Comparison of ENCODE assay signal across 13 mouse cellular contexts in the genomic region with DNA sequence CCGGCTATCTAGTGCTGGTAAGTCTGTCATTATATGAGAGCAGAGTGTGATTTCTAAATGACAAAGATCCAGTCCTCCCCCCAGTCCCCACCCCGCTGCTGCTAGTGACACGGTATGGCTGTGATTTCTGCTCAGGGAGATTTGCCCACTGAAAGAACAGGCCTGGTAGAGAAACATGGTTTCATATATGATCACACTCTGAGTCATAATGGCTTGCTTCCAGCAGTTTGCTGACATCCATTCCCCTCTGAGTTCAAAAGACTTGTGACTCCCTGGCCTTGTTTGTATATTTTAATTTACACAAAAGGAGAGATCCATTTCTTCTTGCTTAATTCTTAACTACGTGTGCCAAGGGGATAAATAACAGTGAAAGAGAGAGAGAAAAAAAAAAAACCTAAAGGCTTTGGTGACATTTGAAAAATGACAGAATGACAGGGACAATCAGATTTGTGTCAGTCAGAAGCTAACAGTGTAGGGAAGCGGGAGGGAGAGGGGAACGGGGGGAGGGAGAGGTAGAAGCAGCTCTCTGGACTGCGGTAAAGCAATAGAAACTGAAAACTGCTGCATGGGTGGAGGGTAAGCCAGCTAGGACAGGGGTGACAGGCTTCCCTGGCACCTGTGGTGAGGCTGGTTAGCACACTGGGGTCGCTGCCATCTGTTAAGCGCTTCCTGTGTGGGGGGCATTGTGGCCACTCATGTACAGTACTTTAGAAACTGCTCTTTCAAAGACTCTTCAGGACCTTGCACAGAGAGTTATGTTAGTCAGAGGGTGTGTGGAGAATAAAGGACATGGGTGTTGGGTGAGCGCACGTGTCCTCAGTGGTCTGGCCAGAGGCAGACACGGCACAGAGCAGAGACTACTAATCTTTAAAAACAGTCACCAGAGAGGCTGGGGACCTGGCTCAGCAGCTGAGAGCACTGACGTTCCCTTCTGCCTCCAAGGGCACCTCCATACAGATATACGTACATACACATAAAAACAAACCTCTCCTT. TPM values are rescaled to one million over a fixed set of nuclear protein-coding genes. Genes with fewer than 3 reads are reported as not detected.
DNase-seq lines count a peak whose midpoint lies in the region; ATAC-seq lines count a peak whose summit lies in the region.
"Had no signal": no experiment of that assay in that cellular context is flagged by ENCODE, and none has a peak within 500 bp of the region (broad histone marks: within the 10 kb centered on the region; RNA-seq: fewer than 3 reads in every experiment).

No protein-coding gene starts in this region.

- no peaks in the 10 kb centered on the region for H3K36me3 ChIP-seq in liver, embryonic 13.5 days
- H3K36me3 ChIP-seq in liver, embryonic 11.5 days (ENCODE audit: control insufficient read depth, insufficient read depth, low read length): no peaks in the 10 kb centered on the region
- H3K36me3 ChIP-seq: neural tube, embryonic 13.5 days had no signal

- H3K4me1 ChIP-seq in liver, embryonic 13.5 days (replicated peaks): no peaks in the 10 kb centered on the region
- no peaks in the 10 kb centered on the region for H3K4me1 ChIP-seq in liver, embryonic 11.5 days (replicated peaks; ENCODE audit: control insufficient read depth, insufficient read depth, low read length)
- H3K4me1 ChIP-seq: neural tube, embryonic 13.5 days had no signal

- peak; percentile 26; the same call in 1 of the 2 replicates for ATAC-seq in liver, embryonic 13.5 days (ENCODE audit: low read depth)
- no peak for ATAC-seq in liver, embryonic 11.5 days (replicated peaks; ENCODE audit: low FRiP score)
- peak; percentile 37 for ATAC-seq in inflammation-experienced regulatory T-cells, adult 6 months
- no peak for ATAC-seq in monocyte, adult 5-6 weeks (replicated peaks; ENCODE audit: insufficient number of reproducible peaks, low FRiP score, low TSS enrichment, poor library complexity, severe bottlenecking)

- 29% methylated on average over 14 of the region's 14 CpGs for WGBS in liver, embryonic 13.5 days (ENCODE audit: insufficient replicate concordance)
- 40% methylated on average over 14 of the region's 14 CpGs for WGBS in liver, embryonic 11.5 days

- no peak overlapping the region for H3K9ac ChIP-seq in liver, embryonic 13.5 days
- no peak overlapping the region for H3K9ac ChIP-seq in liver, embryonic 11.5 days (ENCODE audit: low read depth, low read length)
- H3K9ac ChIP-seq: liver, embryonic 14.5 days; neural tube, embryonic 13.5 days had no signal

- H3K27me3 ChIP-seq in liver, embryonic 13.5 days: no peaks in the 10 kb centered on the region
- no peaks in the 10 kb centered on the region for H3K27me3 ChIP-seq in liver, embryonic 11.5 days (replicated peaks; ENCODE audit: control insufficient read depth, insufficient read depth, low read length)
- H3K27me3 ChIP-seq: neural tube, embryonic 13.5 days had no signal

- H3K27ac ChIP-seq in liver, embryonic 13.5 days: no peak overlapping the region
- no peak overlapping the region for H3K27ac ChIP-seq in liver, embryonic 11.5 days (ENCODE audit: low read depth, low read length)
- H3K27ac ChIP-seq: liver, embryonic 14.5 days; neural tube, embryonic 13.5 days had no signal

- H3K9me3 ChIP-seq in liver, embryonic 13.5 days (replicated peaks): no peaks in the 10 kb centered on the region
- H3K9me3 ChIP-seq in liver, embryonic 11.5 days (ENCODE audit: control insufficient read depth, low read length): no peaks in the 10 kb centered on the region
- H3K9me3 ChIP-seq: neural tube, embryonic 13.5 days had no signal

- no peak overlapping the region for H3K4me2 ChIP-seq in liver, embryonic 13.5 days
- H3K4me2 ChIP-seq in liver, embryonic 11.5 days: no peak overlapping the region
- H3K4me2 ChIP-seq: neural tube, embryonic 13.5 days had no signal

- no peak overlapping the region for H3K4me3 ChIP-seq in liver, embryonic 13.5 days (replicated peaks)
- no peak overlapping the region for H3K4me3 ChIP-seq in liver, embryonic 11.5 days (ENCODE audit: low read depth, low read length)
- H3K4me3 ChIP-seq: neural tube, embryonic 13.5 days had no signal

- peak; percentile 31 to 60 for DNase-seq in cerebellum, postnatal 10 days
- no peak for DNase-seq in cerebellum, adult 18-20 months
- DNase-seq in liver, embryonic 13.5 days: no peak
- DNase-seq in liver, embryonic 11.5 days (ENCODE audit: low spot score): no peak
- peak; percentile 9 to 26 for DNase-seq in thymus, adult 18-20 months
- no peak for DNase-seq in layer of hippocampus, postnatal 36 days
- DNase-seq: cerebellum, adult 11 months; gastrocnemius, postnatal 14 days; spleen, adult 18-20 months had no signal

RNA-seq across cellular contexts. Expression of gene Sfmbt2, which starts 55.8 kb away (rescaled TPM):
- polyA plus RNA-seq in liver, embryonic 13.5 days (2015; fragmentation: Nextera tagmentation; extraction: Ambion mirVana): 0.31 and 0.34 TPM in 2 replicates
- polyA plus RNA-seq in liver, embryonic 11.5 days (2014; fragmentation: Nextera tagmentation; extraction: Ambion mirVana): 1.9 and 2.2 TPM in 2 replicates
- polyA plus RNA-seq in inflammation-experienced regulatory T-cells, adult 6 months (2017; shearing (Covaris generic)): 1 to 10 TPM; 1.2 to 2.9 (median 2.7) TPM
- 0.21 to 0.68 TPM in 2 of 3 replicates, not detected in the other for total RNA-seq in monocyte, adult 5-6 weeks (2017)
- total RNA-seq in layer of hippocampus, postnatal 36 days (2021): 1 to 10 TPM; 3.7 to 6.1 TPM

Comparison
In these comparisons a context has a peak if more than half of its experiments do, and no peak if none do; other contexts are left out.
1. DNase-seq: peak in cerebellum, postnatal 10 days (2 of 2) and thymus, adult 18-20 months (2 of 2); none in cerebellum, adult 18-20 months (0 of 2), liver, embryonic 13.5 days (single experiment), liver, embryonic 11.5 days (single experiment) and layer of hippocampus, postnatal 36 days (0 of 2).
2. ATAC-seq: peak in liver, embryonic 13.5 days (single experiment) and inflammation-experienced regulatory T-cells, adult 6 months (single experiment); none in liver, embryonic 11.5 days (single experiment) and monocyte, adult 5-6 weeks (single experiment).